Mouse (Mus musculus) heart, embryonic 11.5 days (tissue): ENCODE results near the gene Ccnjl. TPM values are rescaled to one million over a fixed set of nuclear protein-coding genes. Genes with fewer than 3 reads are reported as not detected.

Experiments
- ATAC-seq: fragments of 200-750 bp; cut with Nextera tagmentation; replicated peaks from 2 replicates; pipeline ENCODE4 v1.8.0; 2017; ENCODE audit warnings: moderate library complexity; ENCODE audit not compliant: insufficient number of reproducible peaks, low FRiP score, low TSS enrichment
- H3K27ac ChIP-seq: fragments of 300-500 bp; sonication (generic); 2 replicates; pipeline ENCODE4 v1.5.1; 2014; ENCODE audit warnings: mild to moderate bottlenecking, low read depth, low read length
- H3K27me3 ChIP-seq: fragments of 300-500 bp; sonication (generic); 2 replicates; pipeline ENCODE4 v1.6.1; 2014; ENCODE audit warnings: mild to moderate bottlenecking, low read length, mixed read lengths; ENCODE audit not compliant: control insufficient read depth, insufficient read depth
- H3K36me3 ChIP-seq: fragments of 300-500 bp; sonication (generic); 2 replicates; pipeline ENCODE4 v1.6.1; 2014; ENCODE audit warnings: mild to moderate bottlenecking, low read length, moderate library complexity, mixed read lengths; ENCODE audit not compliant: control insufficient read depth, insufficient read depth
- H3K4me1 ChIP-seq: fragments of 300-500 bp; sonication (generic); 2 replicates; pipeline ENCODE4 v1.6.1; 2014; ENCODE audit warnings: low read length; ENCODE audit not compliant: control insufficient read depth, insufficient read depth
- H3K4me2 ChIP-seq: fragments of 300-500 bp; sonication (generic); 2 replicates; pipeline ENCODE4 v1.6.1; 2014; ENCODE audit warnings: mild to moderate bottlenecking, moderate library complexity
- H3K4me3 ChIP-seq: fragments of 300-500 bp; sonication (generic); 2 replicates; pipeline ENCODE4 v1.5.1; 2014; ENCODE audit warnings: low read depth, low read length
- H3K9ac ChIP-seq: fragments of 300-500 bp; sonication (generic); 2 replicates; pipeline ENCODE4 v1.6.1; 2014; ENCODE audit warnings: mild to moderate bottlenecking, low read depth, low read length, moderate library complexity
- H3K9me3 ChIP-seq: fragments of 300-500 bp; sonication (generic); replicated peaks from 2 replicates; pipeline ENCODE4 v1.6.1; 2016; ENCODE audit warnings: low read length; ENCODE audit not compliant: control insufficient read depth
- WGBS: fragments of 180-500 bp; shearing (Covaris S2); extraction: QIAGEN DNeasy Blood & Tissue Kit; methylation state at CpG from one replicate; pipeline ENCODE4 v1.1.7; 2014; ENCODE audit not compliant: insufficient replicate concordance; 5-methylcytosine and 5-hydroxymethylcytosine counted together
- polyA plus RNA-seq: library from polyadenylated mRNA; unstranded; fragments of >200 nt; fragmentation: Nextera tagmentation; extraction: Ambion mirVana; gene quantifications from 2 replicates; pipeline ENCODE4 v1.2.1, GENCODE M21; 2014

Ccnjl gene
- polyA plus RNA-seq = 23.2 and 25.1 TPM in 2 replicates

DNA sequence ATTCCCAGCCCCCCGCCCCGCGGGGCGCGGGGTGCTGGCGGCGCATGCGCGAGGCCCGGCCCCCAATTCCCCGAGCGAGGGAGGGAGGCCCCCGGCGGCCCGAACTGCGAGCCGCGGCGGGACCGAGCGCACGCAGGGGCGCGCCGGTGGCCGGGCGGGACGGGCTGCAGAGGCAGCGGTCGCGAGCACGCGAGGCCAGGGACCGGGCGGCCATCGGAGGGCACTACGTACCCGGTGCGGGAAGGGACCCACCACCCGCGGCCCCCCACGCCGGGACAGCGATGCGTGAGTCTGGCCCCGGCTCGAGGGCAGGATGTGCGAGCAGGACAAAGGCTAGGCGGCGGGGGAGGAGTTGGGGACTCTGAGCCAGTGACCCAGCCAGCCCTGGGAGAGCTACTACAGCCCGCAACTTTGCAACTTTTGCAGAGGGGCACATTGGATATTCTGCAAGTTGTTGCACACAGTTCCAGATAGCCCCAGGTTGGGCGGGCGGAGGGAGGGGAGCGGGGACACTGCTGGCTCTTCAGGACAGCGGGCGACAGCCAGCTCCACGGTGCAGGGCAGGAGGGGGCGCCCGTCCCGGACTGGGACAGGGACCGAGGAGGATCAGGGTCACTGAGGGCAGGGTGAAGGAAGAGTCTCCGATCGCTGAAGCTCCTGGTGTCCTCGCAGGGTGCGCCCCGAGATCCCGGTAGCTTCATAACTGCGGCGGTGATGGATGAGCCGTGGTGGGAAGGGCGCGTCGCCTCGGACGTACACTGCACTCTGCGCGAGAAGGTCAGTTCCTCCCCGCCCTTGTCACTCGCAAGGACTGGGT, at the start of gene Ccnjl:
Ccnjl (plus strand) TSS at position 102 of the 817 bp plus-strand sequence.
- Histone ChIP-seq H3K27ac (peak within 1 kb of the TSS; percentile 80), H3K36me3 (peaks cover 4% of the 10 kb centered on the region), H3K9ac (peak within 1 kb of the TSS; percentile 94), H3K4me1 (peaks cover 28% of the 10 kb centered on the region), H3K9me3 (no peaks in the 10 kb centered on the region), H3K4me2 (peak within 1 kb of the TSS; percentile 54), H3K4me3 (peak within 1 kb of the TSS; percentile 81), H3K27me3 (no peaks in the 10 kb centered on the region)
- peak; percentile 81 for ATAC-seq
- 1% methylated on average over 50 of the region's 79 CpGs for WGBS

DNA sequence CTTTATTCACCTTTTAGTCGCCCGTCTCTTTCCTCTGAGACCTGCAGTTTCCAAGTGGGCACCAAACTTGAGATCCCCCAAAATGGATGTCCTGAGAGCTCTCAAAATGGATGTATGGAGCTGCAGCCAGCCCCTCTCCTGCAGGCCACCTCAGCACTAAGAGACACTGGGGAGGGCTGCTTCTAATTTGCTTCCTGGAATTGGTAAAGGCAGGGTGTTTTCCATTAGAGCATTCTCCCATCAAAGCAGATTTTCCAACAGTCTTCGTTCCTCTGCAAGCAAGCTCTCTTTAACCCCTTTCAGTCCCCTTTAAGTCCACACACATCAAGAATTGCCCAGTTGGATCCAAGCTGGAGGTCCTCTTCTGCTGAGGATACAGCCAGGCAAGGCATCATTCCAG, 49.2 kb upstream of the Ccnjl start:
- H3K27ac ChIP-seq = no peak overlapping the region
- peaks cover 16% of the 10 kb centered on the region for H3K4me1 ChIP-seq
- ATAC-seq = no peak
- H3K27me3 ChIP-seq = no peaks in the 10 kb centered on the region; the same call in 1 of the 2 replicates
- H3K4me2 ChIP-seq = no peak overlapping the region
- no peaks in the 10 kb centered on the region for H3K9me3 ChIP-seq
- no peak overlapping the region for H3K9ac ChIP-seq
- WGBS = 87% methylated on average over 3 of the region's 3 CpGs
- no peak overlapping the region for H3K4me3 ChIP-seq
- no peaks in the 10 kb centered on the region for H3K36me3 ChIP-seq

DNA sequence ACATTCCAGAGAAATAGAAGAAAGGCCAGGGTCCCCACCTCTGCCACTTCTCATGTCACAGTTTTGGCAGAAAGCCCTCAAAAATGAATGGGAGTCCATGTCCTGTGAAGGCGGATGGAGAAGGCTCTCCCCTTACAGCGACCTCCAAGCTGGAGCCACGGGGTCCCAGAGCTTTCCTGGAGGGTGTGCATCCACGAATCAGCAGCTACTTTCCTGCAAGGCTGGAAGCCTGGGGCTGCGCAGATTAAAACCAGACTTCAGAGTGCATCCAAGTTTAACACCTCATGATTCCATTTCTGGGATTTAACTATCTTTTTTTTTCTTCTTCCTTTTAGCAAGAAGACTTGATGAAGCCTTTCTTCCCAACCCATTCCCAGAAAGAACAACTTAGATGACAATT, 48.0 kb upstream of the Ccnjl start:
- H3K9ac ChIP-seq = no peak overlapping the region
- no peak overlapping the region for H3K27ac ChIP-seq
- no peaks in the 10 kb centered on the region for H3K36me3 ChIP-seq
- 37% methylated on average over 5 of the region's 5 CpGs for WGBS
- no peak overlapping the region for H3K4me2 ChIP-seq
- no peak for ATAC-seq
- no peaks in the 10 kb centered on the region for H3K27me3 ChIP-seq
- peaks cover 16% of the 10 kb centered on the region for H3K4me1 ChIP-seq
- no peak overlapping the region for H3K4me3 ChIP-seq
- no peaks in the 10 kb centered on the region for H3K9me3 ChIP-seq

DNA sequence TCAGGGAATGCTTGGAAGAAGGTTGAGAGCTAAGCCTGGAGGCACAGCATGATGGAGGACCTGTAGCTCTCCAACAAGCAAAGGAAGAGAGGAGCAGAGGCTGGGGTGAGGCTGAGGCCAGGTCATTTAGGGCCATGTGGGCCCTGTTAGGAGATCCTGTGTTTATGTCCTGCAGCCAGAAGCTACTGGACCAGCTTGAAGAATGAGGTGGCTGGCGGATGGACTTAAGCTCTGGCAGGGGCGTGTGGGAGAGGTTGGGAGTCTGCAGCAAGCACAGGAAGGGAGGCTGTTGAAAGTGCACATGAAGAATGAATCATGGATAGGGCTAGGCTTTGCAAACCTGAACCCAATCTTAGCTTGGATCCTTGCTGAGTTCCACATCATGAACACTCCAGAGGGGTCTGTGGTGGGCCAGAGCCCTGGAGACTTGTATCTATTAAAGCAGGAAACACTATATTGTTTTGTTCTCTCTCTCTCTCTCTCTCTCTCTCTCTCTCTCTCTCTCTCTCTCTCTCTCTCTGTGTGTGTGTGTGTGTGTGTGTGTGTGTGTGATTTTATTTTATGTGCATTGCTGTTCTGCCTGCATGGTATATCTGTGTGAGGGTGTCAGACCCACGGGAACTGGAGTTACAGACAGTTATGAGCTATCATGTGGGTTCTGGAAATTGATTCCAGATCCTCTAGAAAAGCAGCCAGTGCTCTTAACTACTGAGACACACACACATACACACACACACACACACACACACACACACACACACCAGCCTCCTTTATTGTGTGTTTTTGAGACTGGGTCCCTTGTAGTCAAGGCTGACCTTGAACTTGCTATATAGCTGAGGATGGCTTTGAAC, 46.7 kb upstream of the Ccnjl start:
- WGBS = 52% methylated on average over 3 of the region's 3 CpGs
- H3K27ac ChIP-seq = no peak overlapping the region
- no peak overlapping the region for H3K9ac ChIP-seq
- no peaks in the 10 kb centered on the region; the same call in 1 of the 2 replicates for H3K27me3 ChIP-seq
- no peak overlapping the region for H3K4me2 ChIP-seq
- no peak overlapping the region for H3K4me3 ChIP-seq
- H3K9me3 ChIP-seq = no peaks in the 10 kb centered on the region
- no peaks in the 10 kb centered on the region for H3K36me3 ChIP-seq
- 0 out of 2 replicates have a peak, but pooled peaks have one; percentile 27 for ATAC-seq
- peaks cover 16% of the 10 kb centered on the region for H3K4me1 ChIP-seq

- peak overlapping the region; percentile 62 for H3K27ac ChIP-seq
These were observed 45.3 kb upstream of the Ccnjl start for GRCm38 (mm10) chr11:43483122-43483792.

DNA sequence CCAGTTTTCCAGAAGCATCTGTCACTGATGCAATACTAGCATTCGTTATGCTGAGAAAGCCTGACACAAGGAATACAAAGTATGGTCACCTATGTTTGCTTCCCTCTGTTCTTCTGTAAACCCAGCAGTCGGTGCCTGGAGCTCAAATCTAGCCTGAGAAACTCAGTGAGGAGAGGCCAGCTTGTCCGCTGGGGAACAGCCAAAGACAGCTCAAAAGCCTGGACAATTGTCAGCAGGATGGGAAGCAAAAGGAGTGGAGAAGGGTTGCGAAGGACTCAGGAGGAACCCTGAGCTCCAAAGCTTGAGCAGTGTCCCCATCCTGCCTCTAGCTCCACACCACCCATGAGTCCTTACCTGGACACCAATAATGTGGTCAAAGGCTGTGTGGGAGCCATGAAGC, 44.5 kb upstream of the Ccnjl start:
- ATAC-seq = no peak
- H3K27ac ChIP-seq = 0 out of 2 replicates have a peak overlapping the region, but pooled peaks have one; percentile 15
- H3K27me3 ChIP-seq = no peaks in the 10 kb centered on the region; the same call in 1 of the 2 replicates
- H3K4me3 ChIP-seq = no peak overlapping the region
- no peaks in the 10 kb centered on the region for H3K9me3 ChIP-seq
- WGBS = 74% methylated on average over 4 of the region's 4 CpGs
- peaks cover 16% of the 10 kb centered on the region for H3K4me1 ChIP-seq
- H3K9ac ChIP-seq = no peak overlapping the region
- H3K36me3 ChIP-seq = no peaks in the 10 kb centered on the region
- no peak overlapping the region for H3K4me2 ChIP-seq

More at GRCm38 (mm10) chr11:43483122-43483792, 45.3 kb upstream of the Ccnjl start:
- Histone ChIP-seq H3K27me3 (no peaks in the 10 kb centered on the region; the same call in 1 of the 2 replicates), H3K4me2 (no peak overlapping the region), H3K9me3 (no peaks in the 10 kb centered on the region), H3K4me1 (peaks cover 16% of the 10 kb centered on the region), H3K9ac (no peak overlapping the region), H3K4me3 (no peak overlapping the region), H3K36me3 (no peaks in the 10 kb centered on the region)
- 44% methylated on average over 6 of the region's 6 CpGs for WGBS
- no peak for ATAC-seq

DNA sequence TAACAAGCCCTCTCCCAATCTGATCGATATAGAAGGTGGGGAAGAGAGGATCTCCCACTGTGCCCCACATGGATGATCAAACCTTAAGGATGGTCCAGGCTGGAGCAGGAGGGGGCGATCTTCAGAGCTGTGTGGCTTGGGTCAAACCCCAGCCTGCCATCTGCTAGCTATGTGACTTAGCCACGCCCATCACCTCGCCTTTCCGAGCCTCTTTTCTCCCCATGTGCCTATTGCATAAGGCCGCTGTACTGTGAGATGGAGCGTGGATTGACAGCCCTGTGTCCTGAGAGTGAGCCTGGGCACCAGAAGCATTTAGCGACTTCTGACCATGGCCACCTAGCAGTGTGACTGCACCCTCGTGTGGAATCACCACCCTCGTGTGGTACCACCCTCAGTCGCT, 43.9 kb upstream of the Ccnjl start:
- 34% methylated on average over 11 of the region's 11 CpGs for WGBS
- Histone ChIP-seq H3K4me2 (no peak overlapping the region), H3K27ac (no peak overlapping the region), H3K4me1 (peaks cover 16% of the 10 kb centered on the region), H3K36me3 (no peaks in the 10 kb centered on the region), H3K9me3 (no peaks in the 10 kb centered on the region), H3K27me3 (no peaks in the 10 kb centered on the region; the same call in 1 of the 2 replicates), H3K9ac (no peak overlapping the region), H3K4me3 (no peak overlapping the region)
- ATAC-seq = no peak

DNA sequence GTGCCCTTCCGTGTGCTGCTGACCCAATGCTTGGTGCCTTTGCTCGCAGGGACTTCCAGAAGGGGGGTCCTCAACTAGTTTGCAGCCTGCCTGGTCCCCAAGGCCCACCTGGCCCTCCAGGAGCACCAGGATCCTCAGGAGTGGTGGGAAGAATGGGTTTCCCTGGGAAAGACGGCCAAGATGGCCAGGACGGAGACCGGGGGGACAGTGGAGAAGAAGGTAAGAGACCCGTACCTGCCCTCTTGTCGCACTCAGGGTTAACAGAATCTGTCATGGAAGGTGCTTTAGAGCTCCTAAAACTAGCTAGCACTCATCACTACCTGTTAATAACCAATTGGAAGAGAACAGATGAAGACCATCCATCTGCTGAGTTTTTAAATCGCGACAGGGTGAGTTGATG, 42.7 kb upstream of the Ccnjl start:
- Histone ChIP-seq H3K27me3 (no peaks in the 10 kb centered on the region; the same call in 1 of the 2 replicates), H3K9me3 (no peaks in the 10 kb centered on the region), H3K4me2 (no peak overlapping the region), H3K4me3 (no peak overlapping the region), H3K27ac (no peak overlapping the region), H3K9ac (no peak overlapping the region), H3K4me1 (peaks cover 10% of the 10 kb centered on the region), H3K36me3 (no peaks in the 10 kb centered on the region)
- WGBS = 82% methylated on average over 9 of the region's 9 CpGs
- ATAC-seq = no peak
